Mouse (Mus musculus) embryonic facial prominence, embryonic 14.5 days (tissue): ENCODE data around the gene Pde10a. TPM values are rescaled to one million over a fixed set of nuclear protein-coding genes. Genes with fewer than 3 reads are reported as not detected.

Experiments
- ATAC-seq: fragments of 200-750 bp; cut with Nextera tagmentation; 2 replicates; pipeline ENCODE4 v1.8.0; 2017; ENCODE audit warnings: low read depth, moderate number of reproducible peaks, moderate TSS enrichment
- DNase-seq: peaks from one replicate; pipeline ENCODE4 v3.0.0-alpha.2; 2015; ENCODE audit warnings: low spot score
- H3K27ac ChIP-seq: fragments of 300-500 bp; sonication (generic); replicated peaks from 2 replicates; pipeline ENCODE4 v1.5.1; 2014; ENCODE audit warnings: low read depth, mild to moderate bottlenecking, low read length, moderate library complexity
- H3K27me3 ChIP-seq: fragments of 300-500 bp; sonication (generic); replicated peaks from 2 replicates; pipeline ENCODE4 v1.6.1; 2014; ENCODE audit warnings: low read length; ENCODE audit not compliant: control insufficient read depth, insufficient read depth
- H3K36me3 ChIP-seq: fragments of 300-500 bp; sonication (generic); 2 replicates; pipeline ENCODE4 v1.6.1; 2014; ENCODE audit warnings: low read length, mixed read lengths; ENCODE audit not compliant: control insufficient read depth, insufficient read depth
- H3K4me1 ChIP-seq: fragments of 300-500 bp; sonication (generic); 2 replicates; pipeline ENCODE4 v1.6.1; 2014; ENCODE audit warnings: antibody characterized with exemption, low read length; ENCODE audit not compliant: control insufficient read depth, insufficient read depth
- H3K4me2 ChIP-seq: fragments of 300-500 bp; sonication (generic); 2 replicates; pipeline ENCODE4 v1.6.1; 2014; ENCODE audit warnings: low read depth, mild to moderate bottlenecking, low read length, moderate library complexity, mixed read lengths
- H3K4me3 ChIP-seq: fragments of 300-500 bp; sonication (generic); 2 replicates; pipeline ENCODE4 v1.5.1; 2014; ENCODE audit warnings: low read depth, mild to moderate bottlenecking, low read length
- H3K9ac ChIP-seq: fragments of 300-500 bp; sonication (generic); 2 replicates; pipeline ENCODE4 v1.6.1; 2014; ENCODE audit warnings: low read depth, mild to moderate bottlenecking, low read length, moderate library complexity, mixed read lengths
- H3K9me3 ChIP-seq: fragments of 300-500 bp; sonication (generic); 2 replicates; pipeline ENCODE4 v1.6.1; 2016; ENCODE audit warnings: low read length; ENCODE audit not compliant: control insufficient read depth
- WGBS: fragments of 180-500 bp; shearing (Covaris S2); extraction: QIAGEN DNeasy Blood & Tissue Kit; methylation state at CpG from one replicate; pipeline ENCODE4 v1.1.7; 2014; 5-methylcytosine and 5-hydroxymethylcytosine counted together
- polyA plus RNA-seq: library from polyadenylated mRNA; unstranded; fragments of >200 nt; fragmentation: Nextera tagmentation; extraction: Ambion mirVana; gene quantifications from 2 replicates; pipeline ENCODE4 v1.2.1, GENCODE M21; 2014

Gene Pde10a
- polyA plus RNA-seq, 1 experiment from 2014 or later, result 2.3 TPM

DNA sequence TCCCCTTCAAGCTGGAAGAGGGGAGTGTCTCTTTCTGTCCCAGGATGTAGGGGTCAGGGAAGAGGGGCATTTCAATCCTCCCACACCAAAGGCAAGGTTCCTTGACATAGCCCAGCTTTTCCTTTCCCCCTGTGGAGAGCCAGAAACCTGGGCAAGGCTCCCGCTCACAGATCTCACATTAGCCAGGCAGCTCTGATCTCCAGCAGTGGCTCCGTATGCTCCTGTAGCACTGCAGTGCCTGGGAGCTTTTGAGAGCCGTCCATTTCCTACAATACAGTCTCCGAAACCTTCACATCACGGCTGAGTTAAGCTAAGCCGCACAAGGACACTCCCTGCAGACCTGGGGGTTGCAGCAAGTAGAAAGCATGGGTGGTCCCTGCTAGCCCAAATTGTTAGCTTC is 29.0 kb downstream of the Pde10a start:
- no peaks in the 10 kb centered on the region for H3K4me1 ChIP-seq
- H3K27ac ChIP-seq, result no peak overlapping the region
- no peak overlapping the region for H3K9ac ChIP-seq
- no peak overlapping the region for H3K4me2 ChIP-seq
- no peaks in the 10 kb centered on the region for H3K36me3 ChIP-seq
- ATAC-seq, result no peak
- H3K27me3 ChIP-seq, result no peaks in the 10 kb centered on the region
- DNase-seq, result no peak
- no peaks in the 10 kb centered on the region for H3K9me3 ChIP-seq
- 85% methylated on average over 6 of the region's 6 CpGs for WGBS
- no peak overlapping the region for H3K4me3 ChIP-seq

DNA sequence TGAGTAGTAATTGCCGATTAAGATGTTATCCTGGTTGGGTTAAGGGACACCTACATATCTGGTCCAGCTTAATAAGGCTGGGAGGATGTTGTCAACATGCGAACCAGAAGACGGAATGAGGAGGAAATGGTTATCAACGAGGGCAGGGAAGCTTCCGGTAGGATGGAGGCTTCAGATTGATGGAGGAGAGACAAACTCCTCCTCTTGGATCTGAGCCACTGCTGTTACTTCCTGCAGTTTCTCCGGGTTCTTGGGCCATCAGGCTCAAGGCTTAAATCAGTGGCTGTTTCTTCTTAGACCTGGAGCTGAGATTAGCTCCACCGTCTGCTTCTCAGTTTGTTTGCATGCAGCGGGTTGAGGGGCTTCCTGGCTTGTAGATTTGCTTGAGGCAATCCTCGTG is 30.6 kb downstream of the Pde10a start:
- Histone ChIP-seq H3K27ac (no peak overlapping the region), H3K4me1 (no peaks in the 10 kb centered on the region), H3K9me3 (no peaks in the 10 kb centered on the region), H3K4me3 (no peak overlapping the region), H3K36me3 (no peaks in the 10 kb centered on the region), H3K27me3 (no peaks in the 10 kb centered on the region), H3K4me2 (no peak overlapping the region), H3K9ac (no peak overlapping the region)
- 74% methylated on average over 9 of the region's 9 CpGs for WGBS
- no peak for DNase-seq
- no peak for ATAC-seq

- H3K4me2 ChIP-seq, result no peak overlapping the region
- H3K4me1 ChIP-seq, result no peaks in the 10 kb centered on the region
- H3K4me3 ChIP-seq, result no peak overlapping the region
- no peaks in the 10 kb centered on the region for H3K36me3 ChIP-seq
- H3K9me3 ChIP-seq, result no peaks in the 10 kb centered on the region
- H3K9ac ChIP-seq, result no peak overlapping the region
- no peak overlapping the region for H3K27ac ChIP-seq
- no peak for ATAC-seq
- no peaks in the 10 kb centered on the region for H3K27me3 ChIP-seq
- no peak for DNase-seq
- WGBS, result 82% methylated on average over 6 of the region's 6 CpGs
These were observed 31.1 kb downstream of the Pde10a start for GRCm38 (mm10) chr17:8556223-8556622.

- Histone ChIP-seq H3K9me3 (no peaks in the 10 kb centered on the region), H3K27me3 (no peaks in the 10 kb centered on the region), H3K36me3 (no peaks in the 10 kb centered on the region), H3K9ac (no peak overlapping the region), H3K27ac (no peak overlapping the region), H3K4me1 (no peaks in the 10 kb centered on the region), H3K4me3 (no peak overlapping the region), H3K4me2 (no peak overlapping the region)
- DNase-seq (no peak), ATAC-seq (no peak)
- 64% methylated on average over 8 of the region's 8 CpGs for WGBS
These were observed 32.8 kb downstream of the Pde10a start for GRCm38 (mm10) chr17:8557926-8558325.

DNA sequence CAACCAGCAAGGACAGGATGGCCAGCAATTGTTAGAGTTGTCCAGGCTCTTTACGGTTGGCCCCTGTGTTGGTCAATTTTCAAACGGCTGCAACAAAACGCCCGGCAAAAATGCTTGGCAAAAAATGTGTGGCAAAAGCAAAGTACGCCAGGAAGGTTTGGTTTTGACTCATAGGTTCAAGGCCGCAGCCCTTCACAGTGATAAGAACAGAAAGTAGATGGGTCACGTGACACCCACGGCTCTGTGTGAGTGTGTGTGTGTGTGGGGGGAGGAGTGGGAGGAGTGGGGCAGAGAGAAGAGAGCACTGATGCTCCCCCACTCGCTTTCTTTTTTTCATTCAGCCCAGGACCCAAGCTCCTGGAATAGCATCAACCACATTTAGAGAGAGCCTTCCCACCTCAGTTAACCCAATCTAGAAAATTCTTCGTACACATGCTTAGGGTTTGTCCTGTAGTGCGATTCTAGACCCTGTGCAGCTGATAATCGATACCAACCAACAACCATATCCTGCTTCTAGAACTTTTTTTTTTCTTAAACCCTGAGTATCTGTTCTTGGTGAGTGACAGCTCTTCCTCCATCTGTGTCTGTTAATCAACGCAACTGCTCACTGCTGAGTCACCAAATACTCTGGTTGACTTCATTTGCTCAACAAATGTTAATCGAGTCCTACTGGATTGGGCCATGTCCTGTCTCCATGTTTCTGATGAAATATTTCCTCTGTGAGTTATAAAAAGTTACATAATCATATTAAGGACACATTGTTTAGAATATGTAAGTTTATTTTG is 37.1 kb downstream of the Pde10a start:
- no peak for ATAC-seq
- no peak for DNase-seq
- Histone ChIP-seq H3K27me3 (no peaks in the 10 kb centered on the region), H3K9ac (no peak overlapping the region), H3K9me3 (no peaks in the 10 kb centered on the region), H3K4me3 (no peak overlapping the region), H3K27ac (no peak overlapping the region), H3K36me3 (no peaks in the 10 kb centered on the region), H3K4me2 (no peak overlapping the region), H3K4me1 (no peaks in the 10 kb centered on the region)
- WGBS, result 78% methylated on average over 14 of the region's 14 CpGs

GRCm38 (mm10) chr17:8562886-8563280 is 37.7 kb downstream of the Pde10a start:
- Histone ChIP-seq H3K9ac (no peak overlapping the region), H3K4me2 (no peak overlapping the region), H3K4me3 (no peak overlapping the region), H3K9me3 (no peaks in the 10 kb centered on the region), H3K27me3 (no peaks in the 10 kb centered on the region), H3K27ac (no peak overlapping the region), H3K36me3 (no peaks in the 10 kb centered on the region), H3K4me1 (no peaks in the 10 kb centered on the region)
- DNase-seq, result no peak
- no peak for ATAC-seq
- WGBS, result 44% methylated on average over 1 of the region's 1 CpGs

DNA sequence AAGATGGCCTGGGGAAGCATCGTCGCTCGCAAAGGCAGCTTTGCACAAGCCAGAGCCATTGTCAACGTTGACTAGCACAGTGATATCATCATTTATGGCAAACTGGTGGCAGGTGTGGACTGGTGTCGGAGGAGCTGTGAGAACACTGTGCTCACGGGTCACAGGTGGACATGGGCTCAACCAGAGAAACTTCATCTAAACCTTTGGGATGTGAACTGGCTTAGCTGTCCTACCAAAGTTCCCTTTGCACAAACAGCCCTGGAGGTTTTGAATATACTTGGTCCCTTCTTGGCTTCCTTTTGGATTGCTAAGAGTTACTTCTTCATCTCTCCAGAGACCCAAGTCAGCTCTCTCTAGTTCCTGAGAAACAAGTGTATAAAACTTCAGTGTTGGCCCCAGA is 41.7 kb downstream of the Pde10a start, which contains the start of gene Gm17087:
TSS of gene Gm17087 (minus strand) at position 101 of the 400 bp plus-strand sequence.
- H3K4me2 ChIP-seq, result no peak within 1 kb of the TSS
- no peak within 1 kb of the TSS for H3K9ac ChIP-seq
- H3K36me3 ChIP-seq, result no peaks in the 10 kb centered on the region
- 87% methylated on average over 6 of the region's 6 CpGs for WGBS
- H3K27me3 ChIP-seq, result no peaks in the 10 kb centered on the region
- ATAC-seq (no peak), DNase-seq (no peak)
- no peaks in the 10 kb centered on the region for H3K4me1 ChIP-seq
- no peak within 1 kb of the TSS for H3K27ac ChIP-seq
- H3K9me3 ChIP-seq, result 0 out of 2 replicates have a peak, but pooled peaks cover 7% of the 10 kb centered on the region
- H3K4me3 ChIP-seq, result no peak within 1 kb of the TSS

GRCm38 (mm10) chr17:8573542-8574260 is 48.5 kb downstream of the Pde10a start:
- DNase-seq, result no peak
- Histone ChIP-seq H3K9ac (no peak overlapping the region), H3K36me3 (no peaks in the 10 kb centered on the region), H3K4me1 (no peaks in the 10 kb centered on the region), H3K4me2 (no peak overlapping the region), H3K27ac (no peak overlapping the region), H3K27me3 (no peaks in the 10 kb centered on the region), H3K9me3 (0 out of 2 replicates have a peak, but pooled peaks cover 7% of the 10 kb centered on the region), H3K4me3 (no peak overlapping the region)
- no peak for ATAC-seq
- WGBS, result 72% methylated on average over 8 of the region's 8 CpGs
